Mouse (Mus musculus) MEL-GATA-1-ER (cell line): Measurements from ENCODE around the gene Cwc27.

Experiments
- DNase-seq: peaks from one replicate; pipeline ENCODE4 v3.0.0-alpha.2; 2012; ENCODE audit warnings: low read depth; ENCODE audit errors: extremely low read depth

Gene Cwc27

DNA sequence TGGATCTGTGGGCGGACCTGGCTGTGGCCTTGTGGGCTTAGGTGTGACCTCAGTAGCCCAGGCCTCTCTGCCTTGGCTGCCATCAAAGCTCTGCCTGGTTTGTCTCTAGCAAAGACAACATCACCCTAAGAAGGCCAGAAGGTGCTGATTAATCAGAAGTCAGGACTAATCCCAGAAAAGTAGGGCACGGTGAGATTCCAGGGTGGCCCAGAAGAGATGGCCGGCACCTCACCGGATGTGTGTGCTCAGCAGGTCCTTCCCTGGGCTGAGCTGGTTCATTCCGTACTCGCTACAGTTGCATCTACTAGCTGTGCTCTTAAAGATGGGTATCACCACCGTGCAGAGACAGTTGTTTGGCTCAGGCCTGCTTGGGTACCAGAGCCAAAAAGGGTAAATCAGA lies 201.8 kb downstream of the Cwc27 start:
- no peak for DNase-seq

DNA sequence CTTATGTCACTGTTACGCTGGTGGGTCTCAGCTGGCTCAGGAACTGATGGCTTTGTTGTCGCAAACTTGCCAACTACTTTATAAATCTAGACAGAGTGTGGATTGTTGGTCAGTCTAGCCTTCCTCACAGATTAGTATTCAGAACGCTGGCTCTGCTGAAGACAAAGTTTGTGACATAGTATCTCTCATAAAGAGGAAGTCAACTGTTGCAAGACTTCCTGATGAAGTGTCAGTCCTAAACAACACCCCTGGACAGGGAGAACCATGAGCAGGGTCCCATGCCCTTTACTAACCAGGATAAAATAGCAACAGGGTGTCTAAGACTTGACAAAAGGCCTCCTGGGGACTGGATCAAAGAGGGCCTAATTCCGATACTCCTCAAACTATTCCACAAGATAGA lies 205.6 kb downstream of the Cwc27 start:
- DNase-seq = no peak

DNA sequence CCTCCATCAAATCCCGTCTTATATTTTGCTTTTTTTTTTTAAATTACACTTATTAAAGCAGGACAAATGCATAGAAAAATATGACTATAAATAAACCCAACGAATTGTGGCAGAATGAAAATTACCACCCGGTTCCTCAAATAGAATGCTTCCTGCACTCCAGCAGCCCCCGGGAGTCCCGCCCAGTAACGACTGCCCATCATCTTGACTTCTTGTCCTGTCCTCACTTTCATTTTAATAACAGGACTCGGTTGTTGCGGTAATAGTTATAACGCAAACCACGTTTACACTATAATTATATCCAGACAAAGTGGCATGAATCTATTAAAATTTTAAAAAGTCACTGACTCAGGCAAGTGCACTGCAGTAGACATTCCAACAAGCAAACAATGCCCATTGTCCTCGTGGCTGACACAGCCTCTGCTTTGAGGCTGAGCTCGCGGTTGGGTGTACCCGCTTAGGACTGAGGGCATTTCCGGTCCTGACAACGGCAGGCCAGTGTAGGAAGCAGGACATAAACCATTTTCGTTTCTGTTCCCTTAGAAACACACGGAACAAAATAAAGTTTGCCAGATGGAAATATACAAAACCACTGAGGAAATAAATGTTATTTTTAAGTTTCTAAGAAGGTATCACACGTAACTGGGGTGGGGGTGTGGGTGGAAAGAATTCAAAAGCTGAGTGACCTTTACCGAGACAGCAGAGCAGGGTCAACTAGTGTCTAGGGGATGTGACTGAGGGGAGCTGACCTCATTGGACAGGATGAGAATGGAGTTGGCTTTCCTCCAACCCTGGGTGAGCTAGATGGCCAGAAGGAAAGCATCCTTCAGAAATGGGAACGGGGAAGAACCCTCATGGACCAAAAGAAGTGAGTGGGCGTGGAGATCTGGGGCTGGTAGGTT lies 206.5 kb downstream of the Cwc27 start:
- no peak for DNase-seq

DNA sequence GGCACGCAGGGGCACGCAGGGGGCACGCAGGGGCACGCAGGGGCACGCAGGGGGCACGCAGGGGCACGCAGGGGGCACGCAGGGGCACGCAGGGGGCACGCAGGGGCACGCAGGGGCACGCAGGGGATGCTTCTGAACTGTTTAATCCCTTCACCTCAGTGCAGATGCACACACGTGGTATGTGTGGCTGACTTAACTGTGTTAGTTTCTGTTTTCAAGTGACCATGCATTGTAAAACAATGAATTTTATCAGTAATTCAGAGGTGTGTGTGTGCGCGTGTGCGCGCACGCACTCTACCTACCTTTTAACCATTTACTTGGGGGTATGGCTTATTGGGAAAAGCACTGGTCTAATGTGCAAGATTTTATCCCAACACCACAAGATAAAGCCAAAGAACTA lies 208.4 kb downstream of the Cwc27 start:
- no peak for DNase-seq

DNA sequence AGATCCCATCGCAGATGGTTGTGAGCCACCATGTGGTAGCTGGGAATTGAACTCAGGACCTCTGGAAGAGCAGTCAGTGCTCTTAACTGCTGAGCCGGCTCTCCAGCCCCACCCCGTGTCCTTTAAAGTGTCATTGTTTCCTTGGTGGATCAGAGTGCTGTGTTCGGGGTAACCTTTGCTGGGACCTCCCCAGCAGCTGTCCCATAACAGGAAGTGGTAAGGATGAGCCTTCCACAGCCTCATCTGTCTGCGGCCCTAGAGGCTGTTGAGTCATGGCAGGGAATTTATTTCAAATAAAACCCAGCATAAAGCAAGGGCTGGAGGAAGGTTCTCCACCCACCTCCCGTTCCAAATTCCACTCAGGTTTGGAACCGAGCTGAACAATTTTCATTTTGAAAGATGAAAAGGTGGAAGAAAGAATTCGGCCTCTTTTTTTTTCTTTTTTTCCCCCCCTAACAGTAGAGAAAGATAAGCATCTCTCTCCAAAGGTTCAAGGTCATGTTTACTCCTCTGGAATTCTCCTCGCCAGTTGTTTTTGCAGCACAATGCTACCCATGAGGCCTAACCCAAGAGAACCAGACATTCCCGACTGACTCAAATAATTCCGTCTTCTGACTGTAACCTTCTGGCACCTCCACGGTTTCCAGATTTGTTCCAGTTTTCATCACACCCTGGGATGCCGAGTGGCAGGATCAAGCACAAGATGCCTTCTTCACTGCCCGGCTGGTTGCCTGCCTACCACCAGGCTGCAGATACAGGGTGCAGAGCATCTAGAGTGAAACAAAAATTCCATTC lies 210.0 kb downstream of the Cwc27 start:
- DNase-seq = no peak

DNA sequence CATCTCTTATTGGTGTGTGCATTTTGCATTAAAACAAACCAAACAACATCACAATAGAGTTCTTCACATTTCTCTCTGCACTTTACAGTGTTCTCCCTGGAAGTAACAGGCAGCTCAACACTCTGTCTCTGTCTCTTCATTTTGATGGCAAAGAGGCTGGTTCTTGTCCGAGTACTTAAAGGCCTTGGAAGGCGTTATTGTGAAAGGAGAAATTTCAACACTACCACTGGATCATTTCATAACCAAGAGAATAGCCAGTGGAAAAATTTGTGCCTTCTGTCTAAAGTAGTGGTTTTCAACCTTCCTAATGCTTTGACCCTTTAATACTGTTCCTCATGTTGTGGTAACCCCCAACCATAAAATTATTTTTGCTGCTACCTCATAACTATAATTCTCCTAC lies 211.8 kb downstream of the Cwc27 start:
- no peak for DNase-seq

DNA sequence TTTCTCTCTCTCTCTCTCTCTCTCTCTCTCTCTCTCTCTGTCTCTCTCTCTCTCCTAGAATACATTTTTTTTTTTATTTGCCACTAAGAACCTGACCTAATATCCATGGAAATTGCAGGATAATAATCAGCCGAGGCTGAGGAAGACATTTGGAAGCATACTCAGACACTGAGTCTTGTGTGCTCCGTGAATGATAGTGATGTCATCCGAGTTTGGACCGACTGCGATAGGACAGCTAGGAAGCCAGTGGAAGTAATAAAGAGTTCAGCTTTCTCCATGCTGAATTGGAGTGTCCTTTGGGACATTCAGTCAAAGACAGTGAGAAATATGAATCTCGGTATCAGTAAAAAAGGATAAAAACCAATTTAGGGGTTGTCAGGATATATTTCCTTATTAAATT lies 214.7 kb downstream of the Cwc27 start:
- no peak for DNase-seq

DNA sequence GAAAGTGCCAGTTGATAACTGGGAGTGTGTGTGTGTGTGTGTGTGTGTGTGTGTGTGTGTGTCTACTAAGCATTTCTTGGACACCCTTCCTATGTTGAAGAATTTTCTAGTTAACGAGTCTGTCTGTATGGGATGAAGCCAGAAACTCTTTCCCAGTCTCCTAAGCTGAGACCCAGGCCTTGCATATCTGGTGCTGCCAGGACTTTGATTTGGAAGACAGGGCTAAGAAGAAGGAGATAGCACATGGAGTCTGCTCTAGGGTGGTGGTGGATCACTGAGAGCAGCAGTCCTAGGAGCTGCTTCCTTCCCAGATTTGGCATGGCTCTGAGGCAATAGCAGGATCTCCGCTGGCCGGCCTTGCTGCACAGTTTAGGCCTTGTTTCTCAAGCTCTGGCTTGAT lies 215.2 kb downstream of the Cwc27 start:
- no peak for DNase-seq

DNA sequence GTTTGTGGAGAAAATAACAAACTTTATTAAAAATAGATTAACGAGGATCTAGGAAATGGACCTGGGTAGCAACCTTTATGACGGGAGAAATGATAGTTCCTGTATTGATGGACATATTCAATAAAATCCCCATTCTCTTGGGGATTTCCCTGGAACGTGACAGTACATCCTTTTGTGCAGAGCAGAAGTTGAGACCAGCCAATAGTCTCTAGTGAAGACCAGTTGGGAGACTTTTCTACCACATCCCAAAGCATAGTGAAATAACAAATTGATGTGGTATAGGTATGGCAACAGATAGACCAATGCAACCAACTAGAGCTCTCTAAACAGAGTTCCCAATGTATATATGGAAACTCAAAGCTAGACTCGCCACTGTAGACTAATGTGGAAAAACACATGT lies 220.7 kb downstream of the Cwc27 start:
- no peak for DNase-seq

DNA sequence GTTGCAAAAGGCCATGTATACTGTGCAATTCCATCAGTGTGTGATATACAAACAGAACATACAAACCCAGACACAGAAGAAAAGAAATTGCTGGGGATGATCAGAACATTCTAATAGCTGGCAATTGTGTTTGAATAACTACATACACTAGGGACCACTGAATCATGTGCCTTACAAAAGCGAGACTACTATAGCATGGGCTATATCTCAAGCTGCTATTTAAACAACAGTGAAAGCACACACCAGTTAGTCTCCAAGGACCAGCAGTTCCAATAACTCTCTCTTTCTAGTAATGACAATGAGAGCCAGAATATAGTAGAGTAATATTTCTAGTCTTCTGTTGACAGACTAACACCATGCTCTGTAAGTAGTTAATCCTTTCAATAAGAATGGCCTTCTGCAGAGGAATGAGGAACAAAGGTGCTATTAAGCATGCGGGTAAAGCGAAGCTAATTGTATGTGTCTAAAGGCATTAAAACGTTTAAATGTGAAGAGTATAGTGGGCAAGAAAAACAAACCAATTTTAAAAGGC lies 222.1 kb downstream of the Cwc27 start:
- no peak for DNase-seq

DNA sequence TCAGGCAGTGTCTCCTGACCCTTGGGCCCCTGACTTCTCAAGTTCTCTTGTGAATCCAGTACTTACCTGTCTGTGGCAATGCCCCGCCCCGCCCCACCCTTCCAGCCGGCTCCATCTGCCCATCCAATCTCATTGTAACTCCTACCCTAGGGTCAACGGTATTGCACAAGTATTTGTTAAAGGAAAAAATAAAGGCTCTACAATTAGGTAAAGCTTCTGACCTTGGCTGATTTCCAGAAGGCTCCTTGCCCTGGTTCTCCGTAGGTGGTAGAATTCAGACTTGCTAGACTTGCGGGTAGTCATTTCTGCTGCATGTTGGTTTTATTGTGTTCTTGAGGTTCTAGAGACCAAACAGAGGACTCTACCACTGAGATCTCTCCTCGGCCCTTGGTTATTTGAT lies 226.0 kb downstream of the Cwc27 start:
- DNase-seq = no peak

DNA sequence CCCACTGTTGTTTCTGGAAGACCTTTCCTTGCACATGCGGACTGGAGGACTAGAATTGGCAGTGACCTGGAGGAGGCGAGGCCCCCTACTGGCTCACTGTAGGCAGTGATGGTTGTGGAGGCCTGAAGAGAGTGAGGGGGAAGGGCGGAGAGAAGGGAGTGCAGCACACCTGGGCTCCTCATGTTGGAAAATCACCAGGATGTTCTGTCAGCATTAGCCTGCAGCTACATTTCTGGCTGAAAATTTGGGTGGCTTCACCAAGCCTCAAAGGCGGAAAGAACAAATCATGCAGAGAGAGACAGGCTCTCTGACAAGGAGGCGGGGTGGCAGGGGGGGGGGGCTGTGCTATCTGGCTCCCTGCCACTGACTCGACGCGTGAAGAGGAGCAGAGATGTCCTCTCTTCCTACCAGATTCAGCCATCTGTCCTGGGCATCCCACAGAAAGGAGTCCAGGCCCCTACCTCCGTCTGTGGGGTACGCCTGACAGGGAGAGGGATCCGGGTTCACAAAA lies 226.8 kb downstream of the Cwc27 start:
- DNase-seq = no peak

DNA sequence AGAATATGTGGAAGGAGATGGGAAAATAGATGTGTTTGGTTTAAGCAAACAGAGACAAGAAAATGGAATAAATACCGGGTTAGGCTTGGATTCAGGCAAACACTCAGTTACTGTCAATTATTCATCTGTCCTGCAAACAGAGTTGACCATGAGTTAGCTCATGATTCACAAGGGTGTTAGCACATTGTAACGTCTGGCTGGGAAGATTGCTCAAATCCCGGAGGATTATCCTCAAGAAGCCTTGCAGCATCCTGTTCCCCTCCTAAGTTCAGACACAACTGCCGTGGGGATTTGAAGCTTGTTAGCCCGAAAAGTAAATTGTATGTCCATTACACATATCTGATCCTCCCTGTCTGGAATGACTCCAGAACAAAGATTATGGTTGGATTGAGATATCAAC lies 228.6 kb downstream of the Cwc27 start:
- DNase-seq = no peak
